Mouse (Mus musculus) ES-E14 (cell line): Measurements from ENCODE around the gene Alg9.

Source experiments
- CHD2 ChIP-seq: IDR thresholded peaks from 2 replicates; pipeline ENCODE4 v1.6.1; 2014; ENCODE audit warnings: mild to moderate bottlenecking, low read depth, low read length, inconsistent platforms
- HCFC1 ChIP-seq: IDR thresholded peaks from 2 replicates; pipeline ENCODE4 v1.6.1; 2012; ENCODE audit warnings: low read length, inconsistent platforms, borderline replicate concordance; ENCODE audit not compliant: insufficient read depth
- MAFK ChIP-seq: IDR thresholded peaks from 2 replicates; pipeline ENCODE4 v1.6.1; 2014; ENCODE audit warnings: mild to moderate bottlenecking, low read depth, low read length, inconsistent platforms; ENCODE audit not compliant: insufficient read depth
- ZC3H11A ChIP-seq: IDR thresholded peaks from 2 replicates; pipeline ENCODE4 v1.6.1; 2012; ENCODE audit warnings: low read depth, mild to moderate bottlenecking, inconsistent platforms, low read length, borderline replicate concordance
- ZNF384 ChIP-seq: IDR thresholded peaks from 2 replicates; pipeline ENCODE4 v1.6.1; 2012; ENCODE audit warnings: low read depth, low read length, inconsistent platforms

DNA sequence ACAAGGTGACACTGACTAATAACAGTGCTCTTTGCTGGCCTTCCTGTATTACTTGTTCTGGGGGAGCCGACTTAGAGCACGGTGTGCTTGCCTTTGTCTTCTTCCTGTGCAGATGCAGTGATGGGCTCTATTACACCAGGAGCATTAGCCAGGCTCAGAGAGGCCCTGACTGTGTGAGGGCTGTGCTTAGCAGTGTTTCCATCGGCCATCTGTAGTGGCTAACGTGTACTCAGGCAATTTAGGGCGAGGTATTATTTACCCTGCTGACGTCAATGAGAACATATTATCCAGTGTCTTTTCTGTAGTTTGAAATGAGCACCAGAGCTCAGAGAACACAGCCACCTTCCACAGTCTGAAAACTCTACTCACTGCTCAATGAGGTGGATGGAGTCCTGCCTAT lies 114.4 kb downstream of the Alg9 start:
- TF ChIP-seq MAFK (no peak), ZC3H11A (no peak), CHD2 (no peak), ZNF384 (no peak), HCFC1 (no peak)
